Mouse (Mus musculus) cerebellum, postnatal 14 days (tissue): ENCODE measurements at regions not wholly inside any gene's neighbourhood (a gene's known extent, or its start where the extent isn't known, plus 50 kb on each side); places are given as distances from the start of the nearest gene placed in this dataset.

Experiments
- DNase-seq, 2 experiments: peaks; one replicate each; pipeline ENCODE4 v3.0.0; 2021; ENCODE audit warnings: mixed read lengths in 2 of 2

- no peak for DNase-seq
Measured at GRCm38 (mm10) chr1:26909926-26910665, 222.8 kb upstream of the 4931408C20Rik start.

GRCm38 (mm10) chr1:26902306-26902705, 215.0 kb upstream of the 4931408C20Rik start:
- peak in 1 of 2 experiments; percentile 9 for DNase-seq

GRCm38 (mm10) chr1:26857433-26857832, 170.2 kb upstream of the 4931408C20Rik start:
- DNase-seq: no peak

- no peak for DNase-seq
Measured at GRCm38 (mm10) chr1:26853802-26854201, 166.5 kb upstream of the 4931408C20Rik start.

DNA sequence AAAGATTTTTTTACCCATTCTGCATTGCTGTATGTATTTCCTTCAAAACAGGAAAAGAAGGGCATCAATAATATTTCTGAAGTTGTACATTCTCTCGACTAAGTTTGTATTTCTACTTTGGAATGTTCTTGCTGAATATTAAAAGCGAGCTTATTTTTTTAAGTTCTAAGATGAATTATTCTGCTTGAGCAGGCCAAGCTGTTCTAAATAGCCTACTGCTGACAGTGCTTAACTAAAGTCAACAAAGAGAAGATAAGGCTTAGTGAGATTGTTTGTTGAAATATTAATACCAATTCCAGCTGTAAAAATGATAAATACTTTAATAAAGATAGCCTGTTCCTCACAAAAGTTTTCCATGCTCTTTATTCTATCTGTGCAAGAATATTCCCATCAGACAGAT, 122.0 kb upstream of the 4931408C20Rik start:
- no peak for DNase-seq

DNA sequence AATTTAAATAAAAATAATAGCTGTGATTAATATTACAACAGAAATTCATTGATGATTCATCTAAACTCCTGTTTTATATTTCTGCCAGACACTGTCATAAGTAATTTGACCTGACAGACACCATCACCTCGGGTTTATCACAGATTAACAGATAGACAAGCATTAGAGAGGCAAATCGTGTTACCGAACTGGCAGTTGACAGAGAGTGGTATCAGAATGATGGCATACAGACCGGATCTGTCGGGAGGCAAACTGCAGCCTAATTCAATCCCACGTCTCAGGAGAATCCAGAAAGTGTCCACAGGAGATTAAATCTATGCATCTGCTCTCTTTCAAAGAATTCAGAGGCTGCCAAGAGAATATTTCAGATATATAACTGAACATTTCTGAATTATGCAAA, 77.8 kb upstream of the 4931408C20Rik start:
- no peak for DNase-seq
